Mouse (Mus musculus) MEL (cell line): ENCODE measurements around the gene Acss2. TPM values are rescaled to one million over a fixed set of nuclear protein-coding genes. Genes with fewer than 3 reads are reported as not detected.

Experiments
- DNase-seq: peaks from one replicate; pipeline ENCODE4 v3.0.0; 2011; ENCODE audit warnings: low read depth, low spot score
- H3K27ac ChIP-seq: 2 replicates; pipeline ENCODE4 v1.5.1; 2012; ENCODE audit warnings: low read depth, mild to moderate bottlenecking, control low read depth, low read length, moderate library complexity; ENCODE audit not compliant: control insufficient read depth
- H3K27me3 ChIP-seq, 2 experiments: fragments of 150-350 bp in 1 of 2; sonication (generic) in 1 of 2; 2 replicates each; pipeline ENCODE4 v1.6.1; 2012; ENCODE audit warnings: low read length in 2 of 2, mild to moderate bottlenecking in 2 of 2, improper control_type of control experiment in 1 of 2, moderate library complexity in 1 of 2; ENCODE audit not compliant: insufficient read depth in 2 of 2, control insufficient read depth in 1 of 2
- H3K36me3 ChIP-seq, 2 experiments: 2 replicates each; pipeline ENCODE4 v1.6.1; 2012 to 2014; ENCODE audit warnings: low read length in 2 of 2, improper control_type of control experiment in 1 of 2, inconsistent platforms in 1 of 2, mild to moderate bottlenecking in 1 of 2; ENCODE audit not compliant: insufficient read depth in 2 of 2, control insufficient read depth in 1 of 2
- H3K4me1 ChIP-seq, 2 experiments: fragments of 150-350 bp in 1 of 2; sonication (generic) in 1 of 2; 2 replicates each; pipeline ENCODE4 v1.6.1; 2012; ENCODE audit warnings: low read length in 2 of 2, improper control_type of control experiment in 1 of 2, mild to moderate bottlenecking in 1 of 2; ENCODE audit not compliant: insufficient read depth in 2 of 2, control insufficient read depth in 1 of 2
- H3K4me3 ChIP-seq, 2 experiments: fragments of 150-350 bp in 1 of 2; sonication (generic) in 1 of 2; 2 replicates each; pipeline ENCODE4 v1.5.1; 2012; ENCODE audit warnings: low read depth in 2 of 2, low read length in 2 of 2, mild to moderate bottlenecking in 2 of 2, moderate library complexity in 2 of 2, control low read depth in 1 of 2, improper control_type of control experiment in 1 of 2; ENCODE audit not compliant: control insufficient read depth in 1 of 2, insufficient read depth in 1 of 2
- H3K79me2 ChIP-seq: 2 replicates; pipeline ENCODE4 v1.6.1; 2012; ENCODE audit warnings: mild to moderate bottlenecking, low read length, moderate library complexity; ENCODE audit not compliant: control insufficient read depth, poor library complexity, insufficient read depth
- H3K9ac ChIP-seq: 2 replicates; pipeline ENCODE4 v1.6.1; 2012; ENCODE audit warnings: low read depth, mild to moderate bottlenecking, control low read depth, low read length, moderate library complexity; ENCODE audit not compliant: control insufficient read depth, poor library complexity, severe bottlenecking
- H3K9me3 ChIP-seq: fragments of 150-350 bp; sonication (generic); replicated peaks from 2 replicates; pipeline ENCODE4 v1.6.1; 2012; ENCODE audit warnings: mild to moderate bottlenecking, low read length, improper control_type of control experiment, moderate library complexity; ENCODE audit not compliant: insufficient read depth
- BHLHE40 ChIP-seq: IDR thresholded peaks from 2 replicates; pipeline ENCODE4 v1.6.1; 2012; ENCODE audit warnings: low read depth, mild to moderate bottlenecking, inconsistent platforms, low read length, improper control_type of control experiment, borderline replicate concordance
- CHD1 ChIP-seq: IDR thresholded peaks from 2 replicates; pipeline ENCODE4 v1.6.1; 2012; ENCODE audit warnings: low read depth, mild to moderate bottlenecking, inconsistent platforms, low read length, improper control_type of control experiment
- CHD2 ChIP-seq: IDR thresholded peaks from 2 replicates; pipeline ENCODE4 v1.6.1; 2011; ENCODE audit warnings: low read length, improper control_type of control experiment
- CTCF ChIP-seq, 3 experiments: IDR thresholded peaks in 2 of 3; conservative IDR thresholded peaks in 1 of 3; 2 replicates each; pipeline ENCODE4 v1.5.1; 2011 to 2012; ENCODE audit warnings: low read length in 3 of 3, low read depth in 2 of 3, mild to moderate bottlenecking in 2 of 3, improper control_type of control experiment in 1 of 3, inconsistent platforms in 1 of 3, mixed read lengths in 1 of 3, moderate library complexity in 1 of 3; ENCODE audit not compliant: control insufficient read depth in 1 of 3, insufficient read depth in 1 of 3, poor library complexity in 1 of 3, severe bottlenecking in 1 of 3
- ELF1 ChIP-seq: IDR thresholded peaks from 2 replicates; pipeline ENCODE4 v1.6.1; 2014; ENCODE audit warnings: low read depth, mild to moderate bottlenecking, inconsistent platforms, low read length, improper control_type of control experiment, moderate library complexity
- ETS1 ChIP-seq: IDR thresholded peaks from 2 replicates; pipeline ENCODE4 v1.6.1; 2012; ENCODE audit warnings: low read depth, mild to moderate bottlenecking, inconsistent platforms, low read length, improper control_type of control experiment, moderate library complexity
- GABPA ChIP-seq: IDR thresholded peaks from 2 replicates; pipeline ENCODE4 v1.6.1; 2012; ENCODE audit warnings: low read depth, mild to moderate bottlenecking, inconsistent platforms, low read length, improper control_type of control experiment, moderate library complexity
- HCFC1 ChIP-seq: IDR thresholded peaks from 2 replicates; pipeline ENCODE4 v1.6.1; 2012; ENCODE audit warnings: low read depth, mild to moderate bottlenecking, inconsistent platforms, low read length, improper control_type of control experiment, moderate library complexity
- JUND ChIP-seq: IDR thresholded peaks from 2 replicates; pipeline ENCODE4 v1.6.1; 2011; ENCODE audit warnings: low read depth, mild to moderate bottlenecking, improper control_type of control experiment, low read length
- KAT2A ChIP-seq: conservative IDR thresholded peaks from 2 replicates; pipeline ENCODE4 v1.6.1; 2012; ENCODE audit warnings: low read depth, low read length, improper control_type of control experiment, inconsistent platforms
- MAFK ChIP-seq: IDR thresholded peaks from 2 replicates; pipeline ENCODE4 v1.6.1; 2011; ENCODE audit warnings: low read depth, mild to moderate bottlenecking, low read length, improper control_type of control experiment, borderline replicate concordance
- MAX ChIP-seq: IDR thresholded peaks from 2 replicates; pipeline ENCODE4 v1.6.1; 2011; ENCODE audit warnings: low read length, improper control_type of control experiment
- MAZ ChIP-seq: IDR thresholded peaks from 2 replicates; pipeline ENCODE4 v1.6.1; 2012; ENCODE audit warnings: low read depth, mild to moderate bottlenecking, inconsistent platforms, low read length, improper control_type of control experiment
- MEF2A ChIP-seq: IDR thresholded peaks from 2 replicates; pipeline ENCODE4 v1.6.1; 2014; ENCODE audit warnings: low read depth, mild to moderate bottlenecking, inconsistent platforms, low read length, improper control_type of control experiment; ENCODE audit not compliant: poor library complexity, insufficient replicate concordance, severe bottlenecking; ENCODE audit errors: extremely low read depth
- MXI1 ChIP-seq: IDR thresholded peaks from 2 replicates; pipeline ENCODE4 v1.6.1; 2011; ENCODE audit warnings: mild to moderate bottlenecking, low read depth, low read length, improper control_type of control experiment
- MYC ChIP-seq: IDR thresholded peaks from 2 replicates; pipeline ENCODE4 v1.6.1; 2011; ENCODE audit warnings: low read depth, mild to moderate bottlenecking, low read length, improper control_type of control experiment, moderate library complexity
- POLR2A ChIP-seq, 2 experiments: IDR thresholded peaks; 2 replicates each; pipeline ENCODE4 v1.6.1; 2011 to 2012; ENCODE audit warnings: low read length in 2 of 2, mild to moderate bottlenecking in 2 of 2, control low read depth in 1 of 2, improper control_type of control experiment in 1 of 2, low read depth in 1 of 2, moderate library complexity in 1 of 2; ENCODE audit not compliant: control insufficient read depth in 1 of 2, insufficient read depth in 1 of 2, poor library complexity in 1 of 2
- POLR2AphosphoS2 ChIP-seq: IDR thresholded peaks from 2 replicates; pipeline ENCODE4 v1.6.1; 2011; ENCODE audit warnings: low read length, improper control_type of control experiment
- POLR2AphosphoS5 ChIP-seq: IDR thresholded peaks from 2 replicates; pipeline ENCODE4 v1.6.1; 2012; ENCODE audit warnings: low read depth, borderline replicate concordance, mild to moderate bottlenecking, inconsistent platforms, low read length, moderate library complexity, mixed read lengths
- RAD21 ChIP-seq: IDR thresholded peaks from 2 replicates; pipeline ENCODE4 v1.6.1; 2011; ENCODE audit warnings: mild to moderate bottlenecking, low read depth, low read length, improper control_type of control experiment
- RCOR1 ChIP-seq: IDR thresholded peaks from 2 replicates; pipeline ENCODE4 v1.6.1; 2012; ENCODE audit warnings: low read depth, mild to moderate bottlenecking, inconsistent platforms, low read length, improper control_type of control experiment
- SIN3A ChIP-seq: IDR thresholded peaks from 2 replicates; pipeline ENCODE4 v1.6.1; 2012; ENCODE audit warnings: low read length, improper control_type of control experiment, inconsistent platforms
- SMC3 ChIP-seq: IDR thresholded peaks from 2 replicates; pipeline ENCODE4 v1.6.1; 2011; ENCODE audit warnings: low read depth, low read length, improper control_type of control experiment
- TBP ChIP-seq: IDR thresholded peaks from 2 replicates; pipeline ENCODE4 v1.8.0; 2011; ENCODE audit warnings: low read depth, low read length, improper control_type of control experiment
- UBTF ChIP-seq: IDR thresholded peaks from 2 replicates; pipeline ENCODE4 v1.6.1; 2012; ENCODE audit warnings: low read depth, mild to moderate bottlenecking, inconsistent platforms, low read length, improper control_type of control experiment, moderate library complexity, borderline replicate concordance; ENCODE audit not compliant: insufficient read depth
- USF1 ChIP-seq: IDR thresholded peaks from 2 replicates; pipeline ENCODE4 v1.6.1; 2014; ENCODE audit warnings: low read depth, mild to moderate bottlenecking, inconsistent platforms, low read length, improper control_type of control experiment, moderate library complexity
- USF2 ChIP-seq, 2 experiments: IDR thresholded peaks; 2 replicates each; pipeline ENCODE4 v1.6.1; 2011 to 2012; ENCODE audit warnings: improper control_type of control experiment in 2 of 2, low read length in 2 of 2, borderline replicate concordance in 1 of 2, inconsistent platforms in 1 of 2, low read depth in 1 of 2, mild to moderate bottlenecking in 1 of 2; ENCODE audit not compliant: insufficient read depth in 1 of 2
- ZKSCAN1 ChIP-seq: IDR thresholded peaks from 2 replicates; pipeline ENCODE4 v1.6.1; 2012; ENCODE audit warnings: low read depth, mild to moderate bottlenecking, inconsistent platforms, low read length, improper control_type of control experiment, moderate library complexity
- ZMIZ1 ChIP-seq: IDR thresholded peaks from 2 replicates; pipeline ENCODE4 v1.6.1; 2012; ENCODE audit warnings: low read depth, mild to moderate bottlenecking, inconsistent platforms, low read length, improper control_type of control experiment, moderate library complexity
- polyA plus RNA-seq, 2 experiments: library from polyadenylated mRNA; stranded (reverse) in 1 of 2; unstranded in 1 of 2; fragments of >175 nt in 1 of 2; fragments of >200 nt in 1 of 2; gene quantifications; 2 replicates each; pipeline versions ENCODE4 v1.2.1 to v1.2.4; 2012; ENCODE audit warnings: low replicate concordance in 2 of 2, low read depth in 1 of 2; ENCODE audit not compliant: insufficient read length in 2 of 2, insufficient read depth in 1 of 2, missing spikeins in 1 of 2
- total RNA-seq: library from RNA; depleted of rRNA; stranded (reverse); fragments of 300-350 nt; gene quantifications from 2 replicates; pipeline ENCODE4 v1.2.3, GENCODE M21; 2012

Acss2 gene
- total and polyA plus RNA-seq, 3 experiments, result 2.9 to 11.0 TPM; not detected in 1

- no peaks in the 10 kb centered on the region; the same call in 1 of the 2 replicates for H3K79me2 ChIP-seq
- H3K27me3 ChIP-seq, result no peaks in the 10 kb centered on the region
- H3K36me3 ChIP-seq, result peaks cover 0 to 2% of the 10 kb centered on the region in 2 experiments; a peak in 1 of 4 replicates
- no peak for TF ChIP-seq UBTF
- no peak for TF ChIP-seq MEF2A
- no peak for TF ChIP-seq ELF1
- TF ChIP-seq TBP, result no peak
- no peak for TF ChIP-seq BHLHE40
- TF ChIP-seq MAZ, result no peak
- no peak for TF ChIP-seq USF1
- no peak for TF ChIP-seq SIN3A
- no peak for TF ChIP-seq RCOR1
- no peak for TF ChIP-seq MAFK
- no peak for TF ChIP-seq ZMIZ1
- no peak for TF ChIP-seq POLR2AphosphoS5
- TF ChIP-seq GABPA, result no peak
- no peak for TF ChIP-seq POLR2A (IDR thresholded peaks at IDR 0.05; ENCODE audit: control insufficient read depth in 1 of 2, insufficient read depth in 1 of 2, low read depth in 1 of 2, low read length in 2 of 2, poor library complexity in 1 of 2)
- no peak for TF ChIP-seq CHD2
- TF ChIP-seq CHD1, result no peak
- TF ChIP-seq USF2 (IDR thresholded peaks at IDR 0.05; ENCODE audit: borderline replicate concordance in 1 of 2, insufficient read depth in 1 of 2, low read depth in 1 of 2, low read length in 2 of 2), result no peak
- no peak for TF ChIP-seq HCFC1
- no peak for TF ChIP-seq RAD21
- no peak for TF ChIP-seq ZKSCAN1
- H3K4me3 ChIP-seq, result no peak overlapping the region
- H3K9ac ChIP-seq, result no peak overlapping the region
- no peak for DNase-seq
- H3K9me3 ChIP-seq, result no peaks in the 10 kb centered on the region
- no peaks in the 10 kb centered on the region for H3K4me1 ChIP-seq
- H3K27ac ChIP-seq, result no peak overlapping the region
Measured at GRCm38 (mm10) chr2:155633731-155634130, 116.0 kb downstream of the Acss2 start.

- Histone ChIP-seq H3K9me3 (no peaks in the 10 kb centered on the region), H3K4me1 (no peaks in the 10 kb centered on the region), H3K4me3 (no peak overlapping the region), H3K9ac (no peak overlapping the region), H3K79me2 (no peaks in the 10 kb centered on the region), H3K27me3 (no peaks in the 10 kb centered on the region), H3K36me3 (peaks cover 0 to 2% of the 10 kb centered on the region in 2 experiments; a peak in 1 of 4 replicates), H3K27ac (no peak overlapping the region)
- TF ChIP-seq MAX (no peak), ELF1 (no peak), POLR2AphosphoS2 (no peak), CTCF (IDR thresholded peaks at IDR 0.05 in 2 of 3, conservative IDR thresholded peaks at IDR 0.05 in 1 of 3; ENCODE audit: control insufficient read depth in 1 of 3, insufficient read depth in 1 of 3, low read depth in 2 of 3, low read length in 3 of 3, poor library complexity in 1 of 3, severe bottlenecking in 1 of 3) (no peak), CHD1 (no peak), MEF2A (no peak), USF2 (IDR thresholded peaks at IDR 0.05; ENCODE audit: borderline replicate concordance in 1 of 2, insufficient read depth in 1 of 2, low read depth in 1 of 2, low read length in 2 of 2) (no peak), MYC (no peak), MXI1 (no peak), JUND (no peak), SMC3 (no peak), TBP (no peak), ETS1 (no peak), RAD21 (no peak), SIN3A (no peak), KAT2A (no peak)
- DNase-seq, result no peak
Measured at GRCm38 (mm10) chr2:155634562-155634961, 116.8 kb downstream of the Acss2 start.
